Mouse (Mus musculus) MEL (cell line): ENCODE data around the gene Ranbp1. TPM values are rescaled to one million over a fixed set of nuclear protein-coding genes. Genes with fewer than 3 reads are reported as not detected.

Source experiments
- DNase-seq: peaks from one replicate; pipeline ENCODE4 v3.0.0; 2011; ENCODE audit warnings: low read depth, low spot score
- H3K27ac ChIP-seq: 2 replicates; pipeline ENCODE4 v1.5.1; 2012; ENCODE audit warnings: low read depth, mild to moderate bottlenecking, control low read depth, low read length, moderate library complexity; ENCODE audit not compliant: control insufficient read depth
- H3K27me3 ChIP-seq, 2 experiments: fragments of 150-350 bp in 1 of 2; sonication (generic) in 1 of 2; 2 replicates each; pipeline ENCODE4 v1.6.1; 2012; ENCODE audit warnings: low read length in 2 of 2, mild to moderate bottlenecking in 2 of 2, improper control_type of control experiment in 1 of 2, moderate library complexity in 1 of 2; ENCODE audit not compliant: insufficient read depth in 2 of 2, control insufficient read depth in 1 of 2
- H3K36me3 ChIP-seq, 2 experiments: 2 replicates each; pipeline ENCODE4 v1.6.1; 2012 to 2014; ENCODE audit warnings: low read length in 2 of 2, improper control_type of control experiment in 1 of 2, inconsistent platforms in 1 of 2, mild to moderate bottlenecking in 1 of 2; ENCODE audit not compliant: insufficient read depth in 2 of 2, control insufficient read depth in 1 of 2
- H3K4me1 ChIP-seq, 2 experiments: fragments of 150-350 bp in 1 of 2; sonication (generic) in 1 of 2; 2 replicates each; pipeline ENCODE4 v1.6.1; 2012; ENCODE audit warnings: low read length in 2 of 2, improper control_type of control experiment in 1 of 2, mild to moderate bottlenecking in 1 of 2; ENCODE audit not compliant: insufficient read depth in 2 of 2, control insufficient read depth in 1 of 2
- H3K4me3 ChIP-seq, 2 experiments: fragments of 150-350 bp in 1 of 2; sonication (generic) in 1 of 2; 2 replicates each; pipeline ENCODE4 v1.5.1; 2012; ENCODE audit warnings: low read depth in 2 of 2, low read length in 2 of 2, mild to moderate bottlenecking in 2 of 2, moderate library complexity in 2 of 2, control low read depth in 1 of 2, improper control_type of control experiment in 1 of 2; ENCODE audit not compliant: control insufficient read depth in 1 of 2, insufficient read depth in 1 of 2
- H3K79me2 ChIP-seq: 2 replicates; pipeline ENCODE4 v1.6.1; 2012; ENCODE audit warnings: mild to moderate bottlenecking, low read length, moderate library complexity; ENCODE audit not compliant: control insufficient read depth, poor library complexity, insufficient read depth
- H3K9ac ChIP-seq: 2 replicates; pipeline ENCODE4 v1.6.1; 2012; ENCODE audit warnings: low read depth, mild to moderate bottlenecking, control low read depth, low read length, moderate library complexity; ENCODE audit not compliant: control insufficient read depth, poor library complexity, severe bottlenecking
- H3K9me3 ChIP-seq: fragments of 150-350 bp; sonication (generic); replicated peaks from 2 replicates; pipeline ENCODE4 v1.6.1; 2012; ENCODE audit warnings: mild to moderate bottlenecking, low read length, improper control_type of control experiment, moderate library complexity; ENCODE audit not compliant: insufficient read depth
- BHLHE40 ChIP-seq: IDR thresholded peaks from 2 replicates; pipeline ENCODE4 v1.6.1; 2012; ENCODE audit warnings: low read depth, mild to moderate bottlenecking, inconsistent platforms, low read length, improper control_type of control experiment, borderline replicate concordance
- CHD1 ChIP-seq: IDR thresholded peaks from 2 replicates; pipeline ENCODE4 v1.6.1; 2012; ENCODE audit warnings: low read depth, mild to moderate bottlenecking, inconsistent platforms, low read length, improper control_type of control experiment
- CHD2 ChIP-seq: IDR thresholded peaks from 2 replicates; pipeline ENCODE4 v1.6.1; 2011; ENCODE audit warnings: low read length, improper control_type of control experiment
- CTCF ChIP-seq, 3 experiments: IDR thresholded peaks in 2 of 3; conservative IDR thresholded peaks in 1 of 3; 2 replicates each; pipeline ENCODE4 v1.5.1; 2011 to 2012; ENCODE audit warnings: low read length in 3 of 3, low read depth in 2 of 3, mild to moderate bottlenecking in 2 of 3, improper control_type of control experiment in 1 of 3, inconsistent platforms in 1 of 3, mixed read lengths in 1 of 3, moderate library complexity in 1 of 3; ENCODE audit not compliant: control insufficient read depth in 1 of 3, insufficient read depth in 1 of 3, poor library complexity in 1 of 3, severe bottlenecking in 1 of 3
- E2F4 ChIP-seq: IDR thresholded peaks from 2 replicates; pipeline ENCODE4 v1.6.1; 2011; ENCODE audit warnings: low read depth, low read length, improper control_type of control experiment, borderline replicate concordance
- EP300 ChIP-seq, 2 experiments: IDR thresholded peaks; 2 replicates each; pipeline ENCODE4 v1.6.1; 2011; ENCODE audit warnings: improper control_type of control experiment in 2 of 2, low read length in 2 of 2, low read depth in 1 of 2, mild to moderate bottlenecking in 1 of 2
- ETS1 ChIP-seq: IDR thresholded peaks from 2 replicates; pipeline ENCODE4 v1.6.1; 2012; ENCODE audit warnings: low read depth, mild to moderate bottlenecking, inconsistent platforms, low read length, improper control_type of control experiment, moderate library complexity
- GABPA ChIP-seq: IDR thresholded peaks from 2 replicates; pipeline ENCODE4 v1.6.1; 2012; ENCODE audit warnings: low read depth, mild to moderate bottlenecking, inconsistent platforms, low read length, improper control_type of control experiment, moderate library complexity
- GATA1 ChIP-seq: IDR thresholded peaks from 2 replicates; pipeline ENCODE4 v1.6.1; 2011; ENCODE audit warnings: low read depth, low read length, improper control_type of control experiment
- JUND ChIP-seq: IDR thresholded peaks from 2 replicates; pipeline ENCODE4 v1.6.1; 2011; ENCODE audit warnings: low read depth, mild to moderate bottlenecking, improper control_type of control experiment, low read length
- KAT2A ChIP-seq: conservative IDR thresholded peaks from 2 replicates; pipeline ENCODE4 v1.6.1; 2012; ENCODE audit warnings: low read depth, low read length, improper control_type of control experiment, inconsistent platforms
- MAX ChIP-seq: IDR thresholded peaks from 2 replicates; pipeline ENCODE4 v1.6.1; 2011; ENCODE audit warnings: low read length, improper control_type of control experiment
- MAZ ChIP-seq: IDR thresholded peaks from 2 replicates; pipeline ENCODE4 v1.6.1; 2012; ENCODE audit warnings: low read depth, mild to moderate bottlenecking, inconsistent platforms, low read length, improper control_type of control experiment
- MXI1 ChIP-seq: IDR thresholded peaks from 2 replicates; pipeline ENCODE4 v1.6.1; 2011; ENCODE audit warnings: mild to moderate bottlenecking, low read depth, low read length, improper control_type of control experiment
- MYB ChIP-seq: IDR thresholded peaks from 2 replicates; pipeline ENCODE4 v1.6.1; 2011; ENCODE audit warnings: mild to moderate bottlenecking, low read depth, low read length, improper control_type of control experiment
- MYC ChIP-seq: IDR thresholded peaks from 2 replicates; pipeline ENCODE4 v1.6.1; 2011; ENCODE audit warnings: low read depth, mild to moderate bottlenecking, low read length, improper control_type of control experiment, moderate library complexity
- NELFE ChIP-seq: IDR thresholded peaks from 2 replicates; pipeline ENCODE4 v1.6.1; 2011; ENCODE audit warnings: low read depth, low read length, improper control_type of control experiment
- NRF1 ChIP-seq: IDR thresholded peaks from 2 replicates; pipeline ENCODE4 v1.6.1; 2014; ENCODE audit warnings: low read depth, mild to moderate bottlenecking, inconsistent platforms, low read length, improper control_type of control experiment, moderate library complexity; ENCODE audit not compliant: poor library complexity, insufficient read depth, severe bottlenecking
- POLR2AphosphoS2 ChIP-seq: IDR thresholded peaks from 2 replicates; pipeline ENCODE4 v1.6.1; 2011; ENCODE audit warnings: low read length, improper control_type of control experiment
- POLR2AphosphoS5 ChIP-seq: IDR thresholded peaks from 2 replicates; pipeline ENCODE4 v1.6.1; 2012; ENCODE audit warnings: low read depth, borderline replicate concordance, mild to moderate bottlenecking, inconsistent platforms, low read length, moderate library complexity, mixed read lengths
- RAD21 ChIP-seq: IDR thresholded peaks from 2 replicates; pipeline ENCODE4 v1.6.1; 2011; ENCODE audit warnings: mild to moderate bottlenecking, low read depth, low read length, improper control_type of control experiment
- SIN3A ChIP-seq: IDR thresholded peaks from 2 replicates; pipeline ENCODE4 v1.6.1; 2012; ENCODE audit warnings: low read length, improper control_type of control experiment, inconsistent platforms
- SMC3 ChIP-seq: IDR thresholded peaks from 2 replicates; pipeline ENCODE4 v1.6.1; 2011; ENCODE audit warnings: low read depth, low read length, improper control_type of control experiment
- TAL1 ChIP-seq: IDR thresholded peaks from 2 replicates; pipeline ENCODE4 v1.6.1; 2012; ENCODE audit warnings: mild to moderate bottlenecking, inconsistent platforms, low read length, moderate library complexity, mixed read lengths
- TBP ChIP-seq: IDR thresholded peaks from 2 replicates; pipeline ENCODE4 v1.8.0; 2011; ENCODE audit warnings: low read depth, low read length, improper control_type of control experiment
- TCF12 ChIP-seq: IDR thresholded peaks from 2 replicates; pipeline ENCODE4 v1.6.1; 2014; ENCODE audit warnings: low read depth, mild to moderate bottlenecking, inconsistent platforms, low read length, improper control_type of control experiment, moderate library complexity
- UBTF ChIP-seq: IDR thresholded peaks from 2 replicates; pipeline ENCODE4 v1.6.1; 2012; ENCODE audit warnings: low read depth, mild to moderate bottlenecking, inconsistent platforms, low read length, improper control_type of control experiment, moderate library complexity, borderline replicate concordance; ENCODE audit not compliant: insufficient read depth
- USF1 ChIP-seq: IDR thresholded peaks from 2 replicates; pipeline ENCODE4 v1.6.1; 2014; ENCODE audit warnings: low read depth, mild to moderate bottlenecking, inconsistent platforms, low read length, improper control_type of control experiment, moderate library complexity
- ZC3H11A ChIP-seq: IDR thresholded peaks from 2 replicates; pipeline ENCODE4 v1.6.1; 2012; ENCODE audit warnings: low read depth, mild to moderate bottlenecking, inconsistent platforms, low read length, improper control_type of control experiment
- ZKSCAN1 ChIP-seq: IDR thresholded peaks from 2 replicates; pipeline ENCODE4 v1.6.1; 2012; ENCODE audit warnings: low read depth, mild to moderate bottlenecking, inconsistent platforms, low read length, improper control_type of control experiment, moderate library complexity
- ZMIZ1 ChIP-seq: IDR thresholded peaks from 2 replicates; pipeline ENCODE4 v1.6.1; 2012; ENCODE audit warnings: low read depth, mild to moderate bottlenecking, inconsistent platforms, low read length, improper control_type of control experiment, moderate library complexity
- polyA plus RNA-seq, 2 experiments: library from polyadenylated mRNA; stranded (reverse) in 1 of 2; unstranded in 1 of 2; fragments of >175 nt in 1 of 2; fragments of >200 nt in 1 of 2; gene quantifications; 2 replicates each; pipeline versions ENCODE4 v1.2.1 to v1.2.4; 2012; ENCODE audit warnings: low replicate concordance in 2 of 2, low read depth in 1 of 2; ENCODE audit not compliant: insufficient read length in 2 of 2, insufficient read depth in 1 of 2, missing spikeins in 1 of 2
- total RNA-seq: library from RNA; depleted of rRNA; stranded (reverse); fragments of 300-350 nt; gene quantifications from 2 replicates; pipeline ENCODE4 v1.2.3, GENCODE M21; 2012

Ranbp1 gene
- total and polyA plus RNA-seq, 3 experiments, result 162 to 681 (median 440) TPM

DNA sequence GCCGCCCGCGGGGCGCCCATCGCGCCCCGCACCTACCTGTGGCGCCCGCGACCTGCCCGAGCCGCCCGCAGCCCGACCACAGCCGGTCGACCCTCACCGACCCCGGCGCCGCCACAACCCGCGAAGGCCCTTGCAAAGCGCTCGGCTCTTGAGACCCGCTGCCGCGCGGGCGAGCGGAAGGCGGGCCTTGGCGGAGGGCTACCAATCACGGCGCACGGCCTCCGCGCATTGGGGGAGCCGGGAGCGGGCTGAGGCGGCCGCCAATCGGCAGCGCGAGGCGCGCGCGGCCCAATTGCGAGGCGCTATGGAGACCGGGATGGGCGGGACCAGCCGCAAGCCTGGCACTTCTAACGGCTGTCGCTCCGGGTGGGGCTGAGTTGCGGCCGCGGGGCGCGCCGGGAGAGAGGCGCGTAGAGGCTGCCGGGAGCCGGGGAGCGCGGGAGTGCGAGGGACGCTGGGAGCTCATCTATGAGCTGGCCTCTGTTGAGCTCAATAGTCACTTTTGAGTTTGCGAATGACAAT lies 40.6 kb upstream of the Ranbp1 start, which contains the start of gene Dgcr8 (continued):
- TF ChIP-seq GATA1, result no peak
- no peak for TF ChIP-seq POLR2AphosphoS2
- no peak for TF ChIP-seq SIN3A
- TF ChIP-seq BHLHE40, result no peak
- TF ChIP-seq GABPA, result no peak
- TF ChIP-seq ZC3H11A, result no peak
- TF ChIP-seq MYB, result peak; percentile 31; the same call in 1 of the 2 replicates
- peak; percentile 52 for TF ChIP-seq NELFE
- 0 out of 2 replicates have a peak, but pooled peaks have one; percentile 16 for TF ChIP-seq ZMIZ1
- no peak for TF ChIP-seq RAD21

DNA sequence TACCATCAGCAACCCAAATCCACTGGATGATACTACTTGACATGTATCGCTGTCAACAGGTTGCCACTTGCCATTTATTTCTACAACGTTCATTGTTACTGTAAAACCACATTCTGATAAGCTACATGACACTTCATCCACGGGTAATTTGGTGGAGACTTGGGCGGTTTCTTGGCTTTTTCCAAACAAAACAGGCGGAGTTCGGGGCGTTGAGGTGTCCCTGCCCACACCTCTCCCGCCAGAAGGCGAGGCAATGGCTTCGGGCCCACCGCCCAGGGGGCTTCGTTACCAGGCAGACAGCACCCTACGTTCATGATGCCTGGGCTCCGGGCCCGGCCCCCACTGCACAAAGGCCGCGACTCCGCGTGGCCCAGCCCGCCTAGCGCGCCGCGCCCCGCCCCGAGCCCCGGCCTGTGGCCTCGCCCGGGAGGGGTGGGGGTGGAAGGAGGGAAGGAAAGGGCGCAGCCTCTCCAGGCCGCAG lies 40.1 kb upstream of the Ranbp1 start:
- H3K27ac ChIP-seq, result peak overlapping the region; percentile 87
- peak overlapping the region; percentile 97 for H3K9ac ChIP-seq
- DNase-seq, result peak; percentile 71
- no peak for TF ChIP-seq BHLHE40
- no peak for TF ChIP-seq POLR2AphosphoS2
- TF ChIP-seq POLR2AphosphoS5, result no peak
- TF ChIP-seq NELFE, result 0 out of 2 replicates have a peak, but pooled peaks have one; percentile 9
- no peak for TF ChIP-seq GABPA
- peak; percentile 90 for TF ChIP-seq MXI1
- no peak for TF ChIP-seq USF1
- peak in 1 of 2 experiments; percentile 20; a peak in 1 of 4 replicates for TF ChIP-seq EP300 (IDR thresholded peaks at IDR 0.05; ENCODE audit: low read depth in 1 of 2, low read length in 2 of 2)
- no peak for TF ChIP-seq JUND
- TF ChIP-seq ETS1, result peak; percentile 51
- TF ChIP-seq SMC3, result no peak
- no peak for TF ChIP-seq CTCF (IDR thresholded peaks at IDR 0.05 in 2 of 3, conservative IDR thresholded peaks at IDR 0.05 in 1 of 3; ENCODE audit: control insufficient read depth in 1 of 3, insufficient read depth in 1 of 3, low read depth in 2 of 3, low read length in 3 of 3, poor library complexity in 1 of 3, severe bottlenecking in 1 of 3)
- TF ChIP-seq MAZ, result peak; percentile 80
- TF ChIP-seq TCF12, result no peak
- peak; percentile 13; the same call in 1 of the 2 replicates for TF ChIP-seq TAL1
- no peak for TF ChIP-seq E2F4
- TF ChIP-seq GATA1, result 0 out of 2 replicates have a peak, but pooled peaks have one; percentile 8
- TF ChIP-seq UBTF, result peak; percentile 96; the same call in 1 of the 2 replicates
- peak; percentile 61 for TF ChIP-seq MAX
- peak; percentile 18; the same call in 1 of the 2 replicates for TF ChIP-seq ZMIZ1
- TF ChIP-seq KAT2A, result 0 out of 2 replicates have a peak, but pooled peaks have one; percentile 30
- TF ChIP-seq SIN3A, result peak; percentile 72
- TF ChIP-seq NRF1, result no peak
- no peak for TF ChIP-seq ZC3H11A
- no peak for TF ChIP-seq CHD2
- no peak for TF ChIP-seq CHD1
- no peak for TF ChIP-seq MYC
- TF ChIP-seq TBP, result 0 out of 2 replicates have a peak, but pooled peaks have one; percentile 34
- TF ChIP-seq ZKSCAN1, result no peak
- TF ChIP-seq, all 39 proteins: peak for 13
- no peaks in the 10 kb centered on the region for H3K27me3 ChIP-seq
- H3K79me2 ChIP-seq, result peaks cover 43% of the 10 kb centered on the region
- H3K9me3 ChIP-seq, result no peaks in the 10 kb centered on the region
- peak overlapping the region; percentile 78 to 82 for H3K4me3 ChIP-seq
- H3K4me1 ChIP-seq, result peaks cover 13% of the 10 kb centered on the region in 2 experiments; a peak in 3 of 4 replicates
- H3K36me3 ChIP-seq, result peaks cover 12 to 17% of the 10 kb centered on the region in 2 experiments
